Mouse (Mus musculus) cerebellum, adult 8-10 months (tissue): Measurements from ENCODE around the gene Phf2.

Experiments
- DNase-seq: peaks from one replicate; pipeline ENCODE4 v3.0.0; 2022

Phf2 gene

GRCm38 (mm10) chr13:48800850-48801546 lies 69.9 kb downstream of the Phf2 start:
- peak; percentile 56 for DNase-seq

DNA sequence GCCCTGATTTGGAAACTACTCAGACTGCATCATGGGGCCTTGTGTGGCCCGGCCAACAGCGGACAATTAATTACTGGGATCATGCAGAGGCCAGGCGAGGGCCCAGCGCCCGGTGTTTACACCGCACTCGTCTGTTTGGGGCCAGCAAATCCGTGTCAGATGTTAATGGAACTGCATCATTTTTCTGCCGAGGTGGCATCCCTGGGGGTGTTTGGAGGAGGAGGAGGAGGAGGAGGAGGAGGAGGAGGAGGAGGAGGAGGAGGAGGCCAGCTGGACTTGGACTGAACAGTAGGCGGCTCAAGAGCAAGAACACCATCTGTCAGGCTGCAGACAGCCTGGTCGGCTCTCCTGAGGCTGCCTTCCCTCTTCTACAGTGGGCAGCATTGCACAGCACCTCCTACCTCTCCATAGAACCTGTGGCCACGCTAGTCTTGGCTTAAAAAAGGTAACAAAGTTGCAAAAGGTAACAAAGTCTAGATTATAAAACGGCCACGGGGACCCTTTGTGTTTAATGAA lies 72.6 kb downstream of the Phf2 start:
- no peak for DNase-seq

DNA sequence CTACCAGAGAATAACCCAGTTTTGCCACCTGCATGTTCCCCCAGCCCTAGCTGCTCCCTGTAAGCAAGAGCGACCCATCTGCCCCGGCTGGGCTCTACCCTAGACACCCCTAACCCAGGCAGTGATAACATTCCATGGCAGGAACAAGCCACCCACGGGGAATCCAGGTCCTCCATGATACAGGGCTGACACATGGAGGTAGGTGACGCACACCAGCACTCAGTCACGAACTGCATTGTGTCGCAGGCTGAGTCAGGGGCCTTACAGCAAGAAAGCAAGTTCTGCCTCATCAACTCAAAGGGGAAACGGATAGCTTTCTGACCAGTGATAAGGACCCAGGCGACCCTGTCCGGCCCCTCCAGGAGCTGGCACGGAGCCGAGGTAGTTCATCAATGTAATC lies 74.0 kb downstream of the Phf2 start:
- no peak for DNase-seq

DNA sequence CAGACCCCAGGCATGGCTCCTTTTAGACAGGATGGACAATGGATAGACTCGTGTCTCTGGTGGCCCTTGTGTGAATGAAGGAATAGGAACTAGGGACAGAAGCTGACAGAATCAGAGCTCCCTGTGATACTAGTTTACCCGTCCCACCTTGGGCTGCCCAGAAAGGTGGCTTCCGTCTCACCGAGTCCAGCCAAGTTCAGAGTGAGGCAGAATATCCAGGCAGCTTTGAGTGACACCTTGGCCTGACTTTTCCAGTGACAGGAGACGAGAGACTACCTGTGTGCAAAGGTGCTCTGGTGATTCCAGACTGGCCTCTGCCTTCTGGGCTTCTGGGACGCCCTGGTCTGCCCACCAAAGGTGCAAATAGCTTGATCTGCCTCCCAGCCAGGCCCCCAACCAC lies 75.2 kb downstream of the Phf2 start:
- no peak for DNase-seq

GRCm38 (mm10) chr13:48784594-48785298 lies 86.2 kb downstream of the Phf2 start:
- no peak for DNase-seq

- no peak for DNase-seq
Measured at GRCm38 (mm10) chr13:48784151-48784550, 86.8 kb downstream of the Phf2 start.

DNA sequence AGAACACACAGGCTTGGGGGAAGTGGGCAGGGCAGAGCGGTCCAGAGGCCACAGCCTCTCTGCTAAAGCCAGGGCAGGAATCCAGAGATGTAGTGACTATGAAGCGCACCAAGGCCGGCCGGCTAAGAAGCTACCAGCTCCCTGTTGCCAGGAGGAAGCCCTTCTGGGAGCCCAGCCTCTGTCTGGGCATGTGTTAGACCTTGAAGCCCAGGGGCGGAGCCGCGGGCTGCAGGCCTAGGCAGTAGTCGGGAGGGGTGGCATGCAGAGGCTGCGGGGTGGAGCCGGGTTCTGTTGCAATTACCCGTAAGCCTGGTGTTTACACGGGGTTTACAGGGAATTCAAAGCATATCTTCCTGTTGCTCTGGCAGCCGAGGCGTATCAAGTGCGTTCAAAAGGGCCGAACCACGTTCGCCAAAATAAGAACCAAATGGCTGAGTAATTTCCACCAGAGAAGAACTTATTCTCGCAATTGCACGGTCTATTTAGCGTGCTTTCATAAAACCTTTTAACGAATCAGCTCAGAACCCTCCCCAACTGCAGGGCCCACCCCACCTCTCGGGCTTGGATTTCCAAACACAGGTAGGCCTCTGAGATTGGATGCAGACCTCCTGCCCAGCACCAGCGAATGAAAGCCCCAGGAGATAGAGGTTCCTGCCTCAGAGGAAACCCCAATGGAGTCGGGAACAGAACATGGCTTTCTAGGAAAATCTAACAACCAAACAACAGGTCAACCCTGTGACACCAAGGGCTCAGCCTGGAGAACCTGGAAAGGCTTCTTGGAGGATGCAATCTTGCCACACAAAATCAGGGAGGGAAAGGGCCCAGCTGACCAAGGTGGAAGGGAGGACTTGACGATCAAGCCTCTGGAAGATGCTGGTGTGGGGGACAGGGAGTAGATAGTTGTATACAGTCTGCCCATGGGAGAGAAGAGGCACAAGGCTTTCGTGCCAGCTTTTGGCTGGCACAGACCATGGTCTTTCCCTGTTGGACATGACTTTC lies 87.9 kb downstream of the Phf2 start:
- DNase-seq: no peak

DNA sequence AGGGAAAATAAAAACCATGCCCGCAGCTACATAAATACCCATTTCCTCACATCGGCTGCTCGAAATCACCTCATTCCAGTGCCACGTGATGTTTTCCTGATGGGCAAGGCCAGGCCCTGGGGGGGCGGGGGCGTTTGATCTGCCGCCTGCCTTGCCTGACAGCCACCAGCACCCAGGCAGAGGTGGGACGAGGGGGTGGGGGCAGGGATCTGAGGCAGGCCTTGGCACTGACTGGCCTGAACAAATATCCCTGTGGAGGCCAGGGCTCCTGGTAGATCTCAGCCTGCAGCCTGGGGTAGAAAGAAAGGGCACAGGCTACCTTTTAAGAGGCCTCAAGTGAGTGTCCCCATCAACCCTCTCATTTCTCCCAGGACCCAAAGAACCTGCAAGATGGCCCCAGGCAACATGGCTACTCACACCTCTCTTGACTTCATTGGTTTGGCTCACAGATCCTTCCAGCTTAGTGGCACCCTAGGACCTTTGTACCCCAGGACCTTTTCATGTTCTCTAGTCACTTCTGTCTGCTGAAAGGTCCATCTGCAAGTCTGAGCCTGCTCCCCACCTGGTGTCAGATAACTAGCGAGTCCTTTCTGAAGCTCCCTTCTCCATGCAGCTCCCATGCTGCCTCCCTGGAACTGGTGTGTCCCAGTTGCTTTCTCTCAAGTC lies 90.4 kb downstream of the Phf2 start:
- DNase-seq: no peak

DNA sequence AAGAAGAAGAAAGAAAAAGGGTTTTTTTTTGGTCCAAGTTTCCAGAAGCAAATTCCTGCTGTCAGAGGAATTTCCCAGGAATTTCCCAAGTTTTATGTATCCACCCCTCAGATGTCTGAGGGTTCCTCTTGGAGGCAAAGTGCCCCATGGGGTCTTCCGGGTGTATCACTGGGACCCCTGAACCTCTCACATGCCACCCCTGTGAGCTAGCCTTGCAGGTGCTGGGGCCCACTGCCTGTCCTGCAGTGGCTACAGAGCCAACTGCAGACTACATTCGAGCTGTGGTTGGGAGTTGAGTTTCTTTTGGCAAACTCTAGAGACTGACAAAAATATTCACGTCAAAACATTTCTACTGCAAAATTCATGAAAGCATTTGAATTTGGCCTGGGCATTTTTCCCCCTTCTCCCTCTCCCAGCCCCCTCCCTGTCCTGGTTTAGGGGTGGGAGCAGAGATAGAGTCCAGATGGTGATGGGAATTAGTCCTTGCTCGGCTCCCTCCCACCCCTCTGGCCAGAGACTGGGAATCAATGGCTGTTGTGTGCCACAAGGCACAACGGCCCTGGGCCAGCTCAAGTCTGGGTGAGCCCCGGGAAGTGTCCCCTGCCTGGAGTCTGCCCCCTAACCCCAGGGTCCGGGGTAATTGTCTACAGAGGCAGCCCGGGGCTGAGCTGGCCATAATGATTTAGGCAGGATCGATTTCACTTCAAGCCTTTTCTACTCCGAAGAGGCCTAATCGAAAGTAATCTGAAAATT lies 91.2 kb downstream of the Phf2 start:
- DNase-seq: no peak

- no peak for DNase-seq
Measured at GRCm38 (mm10) chr13:48778138-48778537, 92.8 kb downstream of the Phf2 start.

DNA sequence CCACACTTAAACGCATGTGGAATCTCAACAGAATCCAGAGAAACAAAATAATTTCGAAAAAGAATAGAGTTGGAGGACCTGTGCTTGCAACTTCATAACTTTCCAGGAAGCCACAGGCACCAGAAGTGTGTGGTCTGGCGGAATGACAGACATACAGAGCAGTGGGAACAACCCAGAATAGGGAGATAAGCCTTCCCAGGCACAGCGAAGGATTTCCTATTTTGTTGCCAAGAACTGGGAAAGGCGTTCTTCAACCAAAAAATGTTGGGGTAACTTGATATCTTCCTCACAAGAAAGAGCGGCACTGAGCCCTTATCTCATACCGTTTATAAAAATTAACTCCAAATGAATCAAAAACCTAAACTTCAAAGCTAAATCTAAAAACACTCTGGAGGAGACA lies 96.4 kb downstream of the Phf2 start:
- DNase-seq: no peak

- no peak for DNase-seq
Measured at GRCm38 (mm10) chr13:48768109-48768508, 102.8 kb downstream of the Phf2 start.

DNA sequence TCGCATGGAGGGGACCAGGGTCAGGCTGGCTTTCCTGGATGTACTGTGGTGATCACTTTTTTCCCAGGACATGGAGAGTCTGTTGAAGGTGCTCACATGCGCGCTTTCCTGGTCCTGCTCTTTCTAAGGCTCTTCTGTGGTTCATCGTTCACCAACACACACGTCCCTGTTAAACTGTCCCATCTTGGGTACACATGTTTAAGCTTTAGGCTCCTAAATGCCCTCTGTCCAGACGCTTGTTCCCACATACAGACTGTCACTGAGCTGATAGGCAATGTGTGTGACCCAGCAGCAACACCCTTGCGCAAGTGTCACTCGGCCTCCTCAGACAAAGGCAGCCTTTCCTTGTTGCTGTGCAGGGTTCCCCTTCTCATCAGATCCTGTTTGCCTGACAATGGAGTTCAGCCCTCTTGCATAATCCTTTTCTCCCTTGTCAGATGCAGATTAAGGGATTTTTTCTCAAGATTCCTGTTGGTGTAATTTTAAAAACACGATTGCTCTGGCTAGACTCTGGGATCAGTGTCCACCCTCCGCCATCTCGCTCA lies 107.1 kb downstream of the Phf2 start:
- no peak for DNase-seq

- no peak for DNase-seq
Measured at GRCm38 (mm10) chr13:48760855-48761436, 110.0 kb downstream of the Phf2 start.

DNA sequence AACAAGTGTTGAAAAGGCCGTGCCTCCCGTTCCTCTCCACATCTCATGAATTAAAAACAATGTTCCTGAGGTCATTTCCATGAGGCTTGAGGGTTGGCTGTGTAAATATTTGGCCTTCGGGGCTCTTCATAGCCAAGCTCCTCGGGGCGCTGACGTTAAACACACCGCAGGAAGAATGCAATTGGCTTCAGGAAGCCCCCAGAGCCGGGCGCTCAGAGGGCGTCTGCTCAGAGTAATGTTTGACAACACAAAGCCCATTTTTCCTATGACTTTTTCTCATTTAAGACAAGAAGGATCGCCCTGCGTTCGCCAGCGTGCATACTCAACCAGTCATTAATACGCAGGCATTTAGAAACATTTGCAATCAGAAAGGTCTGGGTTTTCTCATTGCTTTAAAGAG lies 114.2 kb downstream of the Phf2 start:
- no peak for DNase-seq
